Mouse (Mus musculus): Measurements from ENCODE around the gene Map3k11. TPM values are rescaled to one million over a fixed set of nuclear protein-coding genes. Genes with fewer than 3 reads are reported as not detected.

The Map3k11 gene
- polyA plus RNA-seq, 1 experiment = 72.2 TPM

- WGBS = 9% methylated on average over 26 of the region's 26 CpGs
- H3K36me3 ChIP-seq (ENCODE audit: control insufficient read depth, insufficient read depth, low read length) = 0 out of 2 replicates have a peak, but pooled peaks cover 3% of the 10 kb centered on the region
Observed at GRCm38 (mm10) chr19:5648401-5649297, 39.9 kb upstream of the Map3k11 start.

DNA sequence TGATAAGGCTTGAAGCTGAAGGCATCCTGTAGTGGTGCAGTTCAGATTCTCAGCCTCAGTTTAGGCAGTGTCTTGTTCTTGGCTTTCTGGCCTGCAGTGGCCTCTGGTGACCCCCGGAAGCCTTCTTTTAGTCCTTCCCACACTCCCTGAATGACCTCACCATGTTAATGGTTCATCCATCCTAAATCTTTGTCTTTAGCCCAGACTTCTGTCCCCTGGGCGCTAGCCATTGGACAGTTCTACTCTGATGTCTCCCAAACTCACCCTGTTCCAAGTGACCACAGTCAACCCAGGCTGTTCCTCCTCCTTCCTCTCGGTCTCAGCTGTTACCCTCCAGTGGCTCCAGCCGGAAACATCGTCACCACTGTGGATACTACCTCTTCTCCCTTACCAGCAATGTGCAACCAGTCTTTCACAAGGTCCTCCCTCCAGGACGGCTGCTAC is 39.2 kb upstream of the Map3k11 start:
- Histone ChIP-seq H3K36me3 (ENCODE audit: control insufficient read depth, insufficient read depth, low read length) (0 out of 2 replicates have a peak, but pooled peaks cover 3% of the 10 kb centered on the region), H3K4me1 (ENCODE audit: control insufficient read depth, insufficient read depth, low read length) (peaks cover 10% of the 10 kb centered on the region; the same call in 1 of the 2 replicates), H3K27me3 (replicated peaks; ENCODE audit: control insufficient read depth, insufficient read depth, low read length) (no peaks in the 10 kb centered on the region), H3K27ac (ENCODE audit: insufficient read depth, low read depth, low read length) (peak overlapping the region; percentile 50), H3K4me3 (ENCODE audit: insufficient read depth, low read depth, low read length) (0 out of 2 replicates have a peak overlapping the region, but pooled peaks have one; percentile 19)
- 20% methylated on average over 6 of the region's 6 CpGs for WGBS
- TF ChIP-seq CTCF (conservative IDR thresholded peaks at IDR 0.05; ENCODE audit: insufficient read depth, insufficient read length, low read depth, low read length) (no peak), POLR2A (IDR thresholded peaks at IDR 0.05; ENCODE audit: low read depth, low read length) (no peak)
- DNase-seq = peak; percentile 73

More at GRCm38 (mm10) chr19:5648401-5649297, 39.9 kb upstream of the Map3k11 start:
- no peaks in the 10 kb centered on the region for H3K27me3 ChIP-seq (replicated peaks; ENCODE audit: control insufficient read depth, insufficient read depth, low read length)
- H3K4me1 ChIP-seq (ENCODE audit: control insufficient read depth, insufficient read depth, low read length) = peaks cover 10% of the 10 kb centered on the region; the same call in 1 of the 2 replicates
- H3K27ac ChIP-seq (ENCODE audit: insufficient read depth, low read depth, low read length) = peak overlapping the region; percentile 50
- peak; percentile 86 for DNase-seq
- peak overlapping the region; percentile 19; the same call in 1 of the 2 replicates for H3K4me3 ChIP-seq (ENCODE audit: insufficient read depth, low read depth, low read length)
- TF ChIP-seq CTCF (conservative IDR thresholded peaks at IDR 0.05; ENCODE audit: insufficient read depth, insufficient read length, low read depth, low read length) (no peak), POLR2A (IDR thresholded peaks at IDR 0.05; ENCODE audit: low read depth, low read length) (no peak)

DNA sequence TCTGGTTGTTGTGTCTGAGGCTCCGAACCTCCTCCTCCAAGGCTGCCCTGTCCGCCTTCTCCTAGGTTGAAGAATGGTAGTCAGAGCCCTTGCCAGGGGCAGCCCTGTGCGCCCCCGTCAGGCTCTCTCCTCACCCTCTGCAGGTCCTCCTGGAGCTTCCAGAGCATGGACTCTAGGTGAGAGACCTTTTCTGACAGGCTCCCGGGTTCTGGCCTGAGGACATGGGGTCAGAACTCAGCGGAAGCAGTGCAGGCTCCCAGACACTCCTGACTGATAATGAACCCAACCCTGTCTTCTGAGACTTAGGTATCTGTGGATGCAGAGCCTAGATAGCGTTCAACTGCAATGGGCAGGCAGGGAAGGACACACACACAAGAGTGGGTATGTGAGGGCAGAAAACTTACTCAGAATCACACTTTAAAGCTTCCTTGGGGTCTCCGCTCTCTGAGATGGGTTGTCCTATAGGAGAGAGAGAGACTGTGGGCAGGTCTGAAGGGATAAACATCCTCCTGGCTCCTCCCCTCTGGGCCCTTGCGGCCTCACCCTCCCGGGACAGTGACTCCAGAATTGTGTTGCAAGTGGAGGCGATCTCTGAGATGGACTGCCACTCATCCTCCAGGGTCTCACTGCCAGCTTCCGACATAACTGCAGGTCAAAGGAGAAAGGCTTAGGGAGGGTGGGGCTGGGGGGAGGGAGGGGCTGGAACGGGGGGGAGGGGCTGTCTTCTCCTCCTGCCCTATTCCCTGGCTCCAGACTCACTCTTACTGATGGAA is 36.9 kb upstream of the Map3k11 start:
- H3K4me1 ChIP-seq (ENCODE audit: control insufficient read depth, insufficient read depth, low read length) = peaks cover 10% of the 10 kb centered on the region; the same call in 1 of the 2 replicates
- H3K27me3 ChIP-seq (replicated peaks; ENCODE audit: control insufficient read depth, insufficient read depth, low read length) = no peaks in the 10 kb centered on the region
- TF ChIP-seq POLR2A (IDR thresholded peaks at IDR 0.05; ENCODE audit: low read depth, low read length) (no peak), CTCF (conservative IDR thresholded peaks at IDR 0.05; ENCODE audit: insufficient read depth, insufficient read length, low read depth, low read length) (no peak)
- H3K36me3 ChIP-seq (ENCODE audit: control insufficient read depth, insufficient read depth, low read length) = 0 out of 2 replicates have a peak, but pooled peaks cover 2% of the 10 kb centered on the region
- DNase-seq = no peak
- no peak overlapping the region for H3K4me3 ChIP-seq (ENCODE audit: insufficient read depth, low read depth, low read length)
- 81% methylated on average over 13 of the region's 13 CpGs for WGBS
- H3K27ac ChIP-seq (ENCODE audit: insufficient read depth, low read depth, low read length) = no peak overlapping the region

- no peaks in the 10 kb centered on the region for H3K36me3 ChIP-seq (ENCODE audit: control insufficient read depth, insufficient read depth, low read length)
Observed at GRCm38 (mm10) chr19:5652570-5652969, 36.0 kb upstream of the Map3k11 start.

DNA sequence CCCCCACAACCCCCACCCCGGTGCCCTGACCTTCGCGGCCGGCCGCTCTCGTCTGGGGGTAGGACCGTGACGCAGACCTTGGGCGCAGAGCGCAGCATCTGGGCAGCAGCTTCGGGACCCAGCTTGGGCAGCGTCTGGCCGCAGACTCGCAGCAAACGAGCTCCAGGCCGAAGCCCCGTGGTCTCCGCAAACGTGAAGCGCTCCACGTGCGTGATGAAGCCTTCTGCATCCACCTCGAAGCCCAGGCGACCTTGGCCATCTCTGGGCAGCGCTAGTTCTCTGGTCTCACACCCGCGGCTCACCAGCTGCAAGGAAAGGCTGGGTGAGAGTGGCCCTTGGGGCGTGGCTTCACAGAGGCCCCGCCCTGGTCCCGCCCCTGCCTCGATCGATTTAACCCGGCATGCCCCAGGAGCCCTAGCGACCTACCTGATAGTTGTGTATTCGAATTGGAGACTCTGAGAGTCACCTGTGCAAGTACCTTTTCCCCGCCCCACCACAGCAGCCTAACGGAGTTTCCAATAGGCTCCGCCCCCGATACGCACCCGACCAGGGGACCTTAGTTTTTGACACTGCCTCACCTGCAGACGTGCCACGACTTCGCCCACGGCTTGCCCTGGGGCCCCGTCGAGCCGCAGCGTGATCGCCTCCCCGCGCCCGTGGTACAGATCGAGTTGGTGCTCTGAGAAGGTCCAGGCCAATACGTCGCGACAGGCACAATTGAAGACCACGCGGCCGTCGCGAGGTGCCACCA is 34.4 kb upstream of the Map3k11 start:
- Histone ChIP-seq H3K4me1 (ENCODE audit: control insufficient read depth, insufficient read depth, low read length) (peaks cover 4% of the 10 kb centered on the region; the same call in 1 of the 2 replicates), H3K27me3 (replicated peaks; ENCODE audit: control insufficient read depth, insufficient read depth, low read length) (no peaks in the 10 kb centered on the region), H3K27ac (ENCODE audit: insufficient read depth, low read depth, low read length) (no peak overlapping the region), H3K36me3 (ENCODE audit: control insufficient read depth, insufficient read depth, low read length) (no peaks in the 10 kb centered on the region), H3K4me3 (ENCODE audit: insufficient read depth, low read depth, low read length) (peak overlapping the region; percentile 14)
- no peak for TF ChIP-seq CTCF (conservative IDR thresholded peaks at IDR 0.05; ENCODE audit: insufficient read depth, insufficient read length, low read depth, low read length)
- WGBS = 23% methylated on average over 62 of the region's 62 CpGs
- no peak for DNase-seq

More at GRCm38 (mm10) chr19:5652570-5652969, 36.0 kb upstream of the Map3k11 start:
- no peak for TF ChIP-seq POLR2A (IDR thresholded peaks at IDR 0.05; ENCODE audit: low read depth, low read length)
- no peak for TF ChIP-seq CTCF (conservative IDR thresholded peaks at IDR 0.05; ENCODE audit: insufficient read depth, insufficient read length, low read depth, low read length)
- Histone ChIP-seq H3K27ac (ENCODE audit: insufficient read depth, low read depth, low read length) (no peak overlapping the region), H3K4me3 (ENCODE audit: insufficient read depth, low read depth, low read length) (no peak overlapping the region), H3K27me3 (replicated peaks; ENCODE audit: control insufficient read depth, insufficient read depth, low read length) (no peaks in the 10 kb centered on the region), H3K4me1 (ENCODE audit: control insufficient read depth, insufficient read depth, low read length) (peaks cover 10% of the 10 kb centered on the region; the same call in 1 of the 2 replicates)
- DNase-seq = no peak
- 90% methylated on average over 6 of the region's 6 CpGs for WGBS

DNA sequence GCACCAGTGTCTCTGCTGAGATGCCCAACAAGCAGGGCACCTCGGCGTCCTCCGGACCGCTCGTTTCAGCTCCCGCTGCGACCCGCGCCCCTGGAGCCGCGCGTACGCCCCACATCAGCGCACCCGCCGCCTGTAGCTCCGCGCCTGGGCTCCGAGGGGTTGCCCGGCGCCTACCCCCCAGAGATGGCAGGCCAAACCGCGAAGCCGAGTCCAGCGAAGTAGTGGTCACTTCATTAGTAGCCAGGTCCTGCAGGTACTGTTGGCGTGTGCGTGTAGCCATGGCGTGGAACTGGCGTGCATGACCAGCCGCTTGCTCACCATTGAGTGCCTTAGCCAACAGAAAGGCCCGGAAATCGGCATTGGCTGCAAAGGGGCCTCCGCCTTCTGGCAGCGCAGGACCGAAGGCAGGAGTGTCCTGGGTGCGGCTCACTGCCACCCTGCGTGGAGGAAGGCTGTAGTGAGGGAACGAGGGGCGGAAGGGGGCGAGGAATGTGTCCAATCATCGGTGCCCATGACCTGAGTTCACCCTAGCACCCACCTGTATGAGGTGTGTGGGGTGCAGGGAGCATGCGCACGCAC is 33.7 kb upstream of the Map3k11 start:
- H3K4me3 ChIP-seq (ENCODE audit: insufficient read depth, low read depth, low read length) = peak overlapping the region; percentile 14
- no peak for DNase-seq
- TF ChIP-seq POLR2A (IDR thresholded peaks at IDR 0.05; ENCODE audit: low read depth, low read length) (no peak), CTCF (conservative IDR thresholded peaks at IDR 0.05; ENCODE audit: insufficient read depth, insufficient read length, low read depth, low read length) (no peak)
- 42% methylated on average over 43 of the region's 43 CpGs for WGBS
- H3K27me3 ChIP-seq (replicated peaks; ENCODE audit: control insufficient read depth, insufficient read depth, low read length) = no peaks in the 10 kb centered on the region
- H3K4me1 ChIP-seq (ENCODE audit: control insufficient read depth, insufficient read depth, low read length) = no peaks in the 10 kb centered on the region
- no peak overlapping the region for H3K27ac ChIP-seq (ENCODE audit: insufficient read depth, low read depth, low read length)
- H3K36me3 ChIP-seq (ENCODE audit: control insufficient read depth, insufficient read depth, low read length) = no peaks in the 10 kb centered on the region
